Mouse (Mus musculus): ENCODE results near the gene Cog4.

DNA sequence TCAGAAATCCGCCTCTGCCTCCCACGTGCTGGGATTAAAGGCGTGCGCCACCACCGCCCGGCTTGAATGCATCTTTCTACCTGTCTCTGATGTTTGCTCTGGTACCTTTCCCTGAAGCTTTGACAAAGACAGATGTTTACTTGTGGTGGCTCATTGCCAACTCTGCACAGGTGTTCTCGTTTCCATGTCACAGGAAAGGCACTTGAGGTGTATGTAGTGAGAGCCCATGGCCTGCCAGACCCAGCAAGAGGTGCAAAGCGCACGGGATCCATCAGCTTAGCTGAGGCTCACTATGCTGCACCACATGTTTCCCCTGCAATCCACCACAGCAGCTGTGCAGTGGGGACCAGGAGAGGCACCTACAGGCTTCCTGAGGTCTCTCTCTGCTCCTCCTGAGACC is 42.5 kb upstream of the Cog4 start:
- TF ChIP-seq CTCF (IDR thresholded peaks at IDR 0.05; ENCODE audit: borderline replicate concordance, extremely low read depth, insufficient read depth, insufficient read length): no peak
- TF ChIP-seq POLR2A (IDR thresholded peaks at IDR 0.05; ENCODE audit: borderline replicate concordance, extremely low read depth, insufficient read depth, insufficient read length, poor library complexity, severe bottlenecking): no peak

All from brain, embryonic 14.5 days (tissue).